Mouse (Mus musculus) neural tube, embryonic 12.5 days (tissue): Measurements from ENCODE around the gene Ankdd1a. TPM values are rescaled to one million over a fixed set of nuclear protein-coding genes. Genes with fewer than 3 reads are reported as not detected.

Experiments used
- polyA plus RNA-seq: library from polyadenylated mRNA; unstranded; fragments of >200 nt; fragmentation: Nextera tagmentation; extraction: Ambion mirVana; gene quantifications from 2 replicates; pipeline ENCODE4 v1.2.1, GENCODE M21; 2016

The Ankdd1a gene
- polyA plus RNA-seq, 1 experiment from 2014 or later, result 0.38 TPM

Other genes with a start within 250 kb of the Ankdd1a start
- 41.9 and 46.2 TPM in 2 replicates for gene Clpx, start 225.9 kb downstream of the Ankdd1a start, polyA plus RNA-seq
- 14.6 and 15.4 TPM in 2 replicates for gene Pdcd7, start 174.1 kb downstream of the Ankdd1a start, polyA plus RNA-seq
- 0.68 and 1.6 TPM in 2 replicates for gene Ubap1l, start 159.2 kb downstream of the Ankdd1a start, polyA plus RNA-seq
- 0.81 and 0.86 TPM in 2 replicates for gene Kbtbd13, start 128.5 kb downstream of the Ankdd1a start, polyA plus RNA-seq
- 6.6 and 8.3 TPM in 2 replicates for gene Rasl12, start 121.7 kb downstream of the Ankdd1a start, polyA plus RNA-seq
- gene Slc51b, start 97.2 kb downstream of the Ankdd1a start, polyA plus RNA-seq, result not detected in 2 replicates
- 23.5 and 24.9 TPM in 2 replicates for gene Mtfmt, start 84.4 kb downstream of the Ankdd1a start, polyA plus RNA-seq
- 125 and 129 TPM in 2 replicates for gene Spg21, start 59.2 kb downstream of the Ankdd1a start, polyA plus RNA-seq
- gene Plekho2, start 59.8 kb upstream of the Ankdd1a start, polyA plus RNA-seq, result 11.6 and 12.4 TPM in 2 replicates
- 14.7 and 15.8 TPM in 2 replicates for gene Pif1, start 67.0 kb upstream of the Ankdd1a start, polyA plus RNA-seq
- 10.2 and 10.3 TPM in 2 replicates for gene Rbpms2, start 109.5 kb upstream of the Ankdd1a start, polyA plus RNA-seq
- 331 and 337 TPM in 2 replicates for gene Oaz2, start 147.8 kb upstream of the Ankdd1a start, polyA plus RNA-seq